Mouse (Mus musculus): Measurements from ENCODE around the gene Nav2.
A peak's percentile ranks its signal among the peaks of the same experiment; 100 is the strongest.

DNA sequence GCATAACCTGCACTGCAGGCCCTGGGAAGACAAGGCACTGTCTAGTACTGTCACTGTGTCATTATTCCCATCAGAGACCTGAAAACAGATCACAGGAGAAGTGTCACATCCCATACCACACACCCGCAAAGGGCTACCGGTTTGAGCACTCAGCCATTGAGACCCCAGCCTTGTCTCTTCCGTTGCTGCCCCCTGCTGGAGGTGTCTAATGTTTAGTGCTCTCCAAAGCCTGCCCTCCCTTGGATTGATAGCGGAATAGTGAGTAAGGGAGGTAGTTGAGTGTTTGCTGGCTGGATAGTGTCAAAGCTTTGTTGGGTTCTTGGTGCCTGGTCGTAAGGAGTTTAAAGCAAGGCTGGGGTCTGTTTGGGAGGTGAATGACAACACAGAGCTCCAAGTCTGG, 568.1 kb downstream of the Nav2 start:
- TF ChIP-seq CTCF (IDR thresholded peaks at IDR 0.05; ENCODE audit: borderline replicate concordance, control insufficient read depth, extremely low read depth, insufficient read depth, low read length, poor library complexity) = peak; percentile 37; the same call in 1 of the 2 replicates
- TF ChIP-seq POLR2A (IDR thresholded peaks at IDR 0.05; ENCODE audit: control insufficient read depth, extremely low read depth, insufficient read depth, low read length, poor library complexity) = no peak
